Mouse (Mus musculus): ENCODE results near the gene Klhl29. TPM values are rescaled to one million over a fixed set of nuclear protein-coding genes. Genes with fewer than 3 reads are reported as not detected.

Gene Klhl29
- polyA plus RNA-seq, 1 experiment from 2014 or later, result 2.9 TPM

DNA sequence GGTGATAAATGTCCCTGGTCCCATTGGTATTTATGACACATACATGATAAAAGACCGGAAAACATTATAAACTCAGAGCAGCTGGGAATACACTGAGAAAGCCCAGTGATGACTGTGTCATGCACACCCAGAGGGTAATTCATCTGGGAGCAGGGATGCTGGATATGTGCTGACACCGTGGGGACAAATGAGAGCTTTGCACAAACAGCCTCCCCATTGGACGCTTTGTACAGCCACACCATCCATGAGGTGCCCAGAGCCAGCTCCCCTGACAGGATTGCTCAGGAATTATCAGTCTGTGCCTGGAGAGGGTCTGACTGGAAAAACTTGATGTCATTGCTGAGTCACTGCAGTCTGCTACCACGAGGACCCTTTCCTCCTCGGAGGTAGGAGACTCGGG, 266.9 kb downstream of the Klhl29 start:
- no peak overlapping the region for H3K4me3 ChIP-seq (ENCODE audit: low read depth, low read length)
- ATAC-seq (ENCODE audit: insufficient number of reproducible peaks, low FRiP score, low TSS enrichment, low read depth), result no peak
- 71% methylated on average over 6 of the region's 6 CpGs for WGBS
- no peak overlapping the region for H3K27ac ChIP-seq (replicated peaks; ENCODE audit: low read depth, low read length)
- H3K27me3 ChIP-seq (ENCODE audit: control insufficient read depth, insufficient read depth, low read length), result no peaks in the 10 kb centered on the region
- peaks cover 4% of the 10 kb centered on the region; the same call in 1 of the 2 replicates for H3K4me1 ChIP-seq (ENCODE audit: control insufficient read depth, insufficient read depth, low read length)
- no peaks in the 10 kb centered on the region for H3K36me3 ChIP-seq (ENCODE audit: control insufficient read depth, insufficient read depth, low read length)
- no peak overlapping the region for H3K9ac ChIP-seq (ENCODE audit: low read length)
- no peak overlapping the region for H3K4me2 ChIP-seq (ENCODE audit: low read depth, severe bottlenecking)
- no peaks in the 10 kb centered on the region for H3K9me3 ChIP-seq (ENCODE audit: control insufficient read depth, low read length)
- no peak for DNase-seq (ENCODE audit: low spot score)

GRCm38 (mm10) chr12:5107795-5108194, 267.7 kb downstream of the Klhl29 start:
- peaks cover 4% of the 10 kb centered on the region; the same call in 1 of the 2 replicates for H3K4me1 ChIP-seq (ENCODE audit: control insufficient read depth, insufficient read depth, low read length)
- no peak overlapping the region for H3K4me2 ChIP-seq (ENCODE audit: low read depth, severe bottlenecking)
- ATAC-seq (ENCODE audit: insufficient number of reproducible peaks, low FRiP score, low TSS enrichment, low read depth), result no peak
- no peaks in the 10 kb centered on the region for H3K27me3 ChIP-seq (ENCODE audit: control insufficient read depth, insufficient read depth, low read length)
- no peak overlapping the region for H3K4me3 ChIP-seq (ENCODE audit: low read depth, low read length)
- 75% methylated on average over 2 of the region's 2 CpGs for WGBS
- no peak for DNase-seq (ENCODE audit: low spot score)
- no peak overlapping the region for H3K27ac ChIP-seq (replicated peaks; ENCODE audit: low read depth, low read length)
- H3K36me3 ChIP-seq (ENCODE audit: control insufficient read depth, insufficient read depth, low read length), result no peaks in the 10 kb centered on the region
- H3K9ac ChIP-seq (ENCODE audit: low read length), result no peak overlapping the region
- H3K9me3 ChIP-seq (ENCODE audit: control insufficient read depth, low read length), result no peaks in the 10 kb centered on the region

- WGBS, result 87% methylated on average over 9 of the region's 9 CpGs
- Histone ChIP-seq H3K4me3 (ENCODE audit: low read depth, low read length) (no peak overlapping the region), H3K27ac (replicated peaks; ENCODE audit: low read depth, low read length) (no peak overlapping the region), H3K9me3 (ENCODE audit: control insufficient read depth, low read length) (no peaks in the 10 kb centered on the region), H3K4me1 (ENCODE audit: control insufficient read depth, insufficient read depth, low read length) (peaks cover 4% of the 10 kb centered on the region; the same call in 1 of the 2 replicates), H3K9ac (ENCODE audit: low read length) (no peak overlapping the region), H3K36me3 (ENCODE audit: control insufficient read depth, insufficient read depth, low read length) (no peaks in the 10 kb centered on the region), H3K27me3 (ENCODE audit: control insufficient read depth, insufficient read depth, low read length) (no peaks in the 10 kb centered on the region), H3K4me2 (ENCODE audit: low read depth, severe bottlenecking) (no peak overlapping the region)
- ATAC-seq (ENCODE audit: insufficient number of reproducible peaks, low FRiP score, low TSS enrichment, low read depth) (no peak), DNase-seq (ENCODE audit: low spot score) (no peak)
These were observed 270.9 kb downstream of the Klhl29 start for GRCm38 (mm10) chr12:5104422-5105052.

DNA sequence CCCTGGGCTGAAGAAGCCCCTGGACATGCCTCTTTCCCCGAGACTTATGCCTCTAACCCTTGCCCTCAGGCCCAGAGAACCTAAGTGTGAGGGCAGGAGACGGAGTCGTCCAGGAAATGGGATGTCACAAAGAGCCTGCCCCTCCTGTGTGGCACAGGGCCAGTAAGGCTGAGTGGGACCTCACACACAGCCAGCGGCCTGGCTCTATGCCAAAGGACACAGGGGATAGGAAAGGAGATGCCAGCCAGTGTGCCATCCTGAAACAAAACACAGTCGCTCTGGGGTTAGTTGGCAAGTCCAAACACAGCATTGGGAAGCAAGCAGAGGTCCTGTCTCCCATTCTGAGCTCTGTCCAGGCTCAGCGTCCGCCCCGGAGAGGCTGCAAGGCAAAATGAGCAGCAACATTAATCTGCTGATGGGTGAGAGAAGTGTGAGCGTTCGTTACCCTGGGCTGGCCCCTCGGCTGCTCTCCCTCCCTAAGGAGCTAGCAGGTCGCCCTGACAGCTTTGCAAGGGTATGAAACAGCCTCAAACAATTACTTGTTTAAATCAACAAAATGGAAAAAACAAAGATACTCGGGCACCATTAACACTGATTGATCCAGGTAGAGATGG, 274.0 kb downstream of the Klhl29 start:
- no peaks in the 10 kb centered on the region for H3K9me3 ChIP-seq (ENCODE audit: control insufficient read depth, low read length)
- ATAC-seq (ENCODE audit: insufficient number of reproducible peaks, low FRiP score, low TSS enrichment, low read depth), result no peak
- WGBS, result 83% methylated on average over 13 of the region's 13 CpGs

DNA sequence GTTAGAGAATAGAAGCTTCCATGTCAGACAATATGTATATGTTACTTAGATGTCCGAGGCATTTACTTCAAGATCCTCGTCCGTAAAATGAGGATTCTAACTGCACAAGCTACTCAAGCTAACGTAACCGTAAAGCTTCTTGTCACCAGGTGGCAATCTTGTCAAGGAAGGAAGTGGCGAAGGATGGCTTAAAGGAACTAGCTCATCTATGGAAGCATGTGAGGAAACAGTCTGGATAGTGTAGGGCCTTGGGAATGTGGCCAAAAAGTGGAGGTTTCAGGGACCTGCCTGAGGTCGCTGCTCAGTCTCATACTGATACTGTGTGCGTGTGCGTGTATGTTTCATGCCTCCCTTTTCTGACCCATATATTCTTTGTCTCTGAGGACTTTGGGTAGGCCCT, 275.9 kb downstream of the Klhl29 start:
- H3K4me1 ChIP-seq (ENCODE audit: control insufficient read depth, insufficient read depth, low read length), result no peaks in the 10 kb centered on the region
- no peak for DNase-seq (ENCODE audit: low spot score)
- no peaks in the 10 kb centered on the region for H3K27me3 ChIP-seq (ENCODE audit: control insufficient read depth, insufficient read depth, low read length)
- H3K9ac ChIP-seq (ENCODE audit: low read length), result no peak overlapping the region
- no peak overlapping the region for H3K4me3 ChIP-seq (ENCODE audit: low read depth, low read length)
- no peaks in the 10 kb centered on the region for H3K9me3 ChIP-seq (ENCODE audit: control insufficient read depth, low read length)
- H3K4me2 ChIP-seq (ENCODE audit: low read depth, severe bottlenecking), result no peak overlapping the region
- H3K27ac ChIP-seq (replicated peaks; ENCODE audit: low read depth, low read length), result no peak overlapping the region
- ATAC-seq (ENCODE audit: insufficient number of reproducible peaks, low FRiP score, low TSS enrichment, low read depth), result no peak
- H3K36me3 ChIP-seq (ENCODE audit: control insufficient read depth, insufficient read depth, low read length), result no peaks in the 10 kb centered on the region
- WGBS, result 91% methylated on average over 9 of the region's 9 CpGs

More for the DNA sequence above, 274.0 kb downstream of the Klhl29 start:
- Histone ChIP-seq H3K36me3 (ENCODE audit: control insufficient read depth, insufficient read depth, low read length) (no peaks in the 10 kb centered on the region), H3K9ac (ENCODE audit: low read length) (no peak overlapping the region), H3K27me3 (ENCODE audit: control insufficient read depth, insufficient read depth, low read length) (no peaks in the 10 kb centered on the region), H3K27ac (replicated peaks; ENCODE audit: low read depth, low read length) (no peak overlapping the region), H3K4me1 (ENCODE audit: control insufficient read depth, insufficient read depth, low read length) (no peaks in the 10 kb centered on the region), H3K4me3 (ENCODE audit: low read depth, low read length) (no peak overlapping the region), H3K4me2 (ENCODE audit: low read depth, severe bottlenecking) (no peak overlapping the region)
- DNase-seq (ENCODE audit: low spot score), result no peak

DNA sequence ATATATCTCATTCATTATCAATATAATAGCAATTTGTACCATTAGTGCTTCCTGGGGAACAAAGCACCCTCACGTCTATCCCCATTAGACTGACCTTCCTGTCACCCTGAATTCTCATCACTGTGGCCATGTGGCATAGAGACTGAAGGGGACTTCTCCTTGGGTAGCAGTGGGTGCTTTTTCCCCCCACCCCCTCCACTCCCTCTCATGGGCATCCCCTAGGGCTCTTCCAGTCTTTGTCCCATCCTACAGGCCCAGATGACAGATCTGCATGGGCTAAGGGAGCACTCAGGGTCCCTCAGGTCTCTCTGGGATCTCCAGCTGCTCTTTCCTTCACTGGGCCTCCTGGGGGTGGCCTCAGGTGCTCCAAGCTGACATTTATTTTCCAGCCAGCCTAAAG, 286.8 kb downstream of the Klhl29 start:
- no peak overlapping the region for H3K4me3 ChIP-seq (ENCODE audit: low read depth, low read length)
- no peak overlapping the region for H3K9ac ChIP-seq (ENCODE audit: low read length)
- WGBS, result 55% methylated on average over 1 of the region's 1 CpGs
- no peaks in the 10 kb centered on the region; the same call in 1 of the 2 replicates for H3K36me3 ChIP-seq (ENCODE audit: control insufficient read depth, insufficient read depth, low read length)
- H3K4me2 ChIP-seq (ENCODE audit: low read depth, severe bottlenecking), result no peak overlapping the region
- no peaks in the 10 kb centered on the region for H3K27me3 ChIP-seq (ENCODE audit: control insufficient read depth, insufficient read depth, low read length)
- no peaks in the 10 kb centered on the region for H3K9me3 ChIP-seq (ENCODE audit: control insufficient read depth, low read length)
- H3K4me1 ChIP-seq (ENCODE audit: control insufficient read depth, insufficient read depth, low read length), result no peaks in the 10 kb centered on the region
- no peak overlapping the region for H3K27ac ChIP-seq (replicated peaks; ENCODE audit: low read depth, low read length)
- no peak for ATAC-seq (ENCODE audit: insufficient number of reproducible peaks, low FRiP score, low TSS enrichment, low read depth)
- DNase-seq (ENCODE audit: low spot score), result no peak

GRCm38 (mm10) chr12:5087787-5088519, 287.5 kb downstream of the Klhl29 start:
- DNase-seq (ENCODE audit: low spot score), result no peak
- ATAC-seq (ENCODE audit: insufficient number of reproducible peaks, low FRiP score, low TSS enrichment, low read depth), result no peak
- Histone ChIP-seq H3K4me2 (ENCODE audit: low read depth, severe bottlenecking) (no peak overlapping the region), H3K9ac (ENCODE audit: low read length) (no peak overlapping the region), H3K9me3 (ENCODE audit: control insufficient read depth, low read length) (no peaks in the 10 kb centered on the region), H3K4me3 (ENCODE audit: low read depth, low read length) (no peak overlapping the region), H3K27ac (replicated peaks; ENCODE audit: low read depth, low read length) (no peak overlapping the region), H3K4me1 (ENCODE audit: control insufficient read depth, insufficient read depth, low read length) (no peaks in the 10 kb centered on the region), H3K36me3 (ENCODE audit: control insufficient read depth, insufficient read depth, low read length) (no peaks in the 10 kb centered on the region; the same call in 1 of the 2 replicates), H3K27me3 (ENCODE audit: control insufficient read depth, insufficient read depth, low read length) (no peaks in the 10 kb centered on the region)
- 71% methylated on average over 10 of the region's 10 CpGs for WGBS

GRCm38 (mm10) chr12:5084714-5085113, 290.8 kb downstream of the Klhl29 start:
- WGBS, result 91% methylated on average over 5 of the region's 5 CpGs

More at GRCm38 (mm10) chr12:5084714-5085113, 290.8 kb downstream of the Klhl29 start:
- Histone ChIP-seq H3K9me3 (ENCODE audit: control insufficient read depth, low read length) (no peaks in the 10 kb centered on the region), H3K27me3 (ENCODE audit: control insufficient read depth, insufficient read depth, low read length) (no peaks in the 10 kb centered on the region), H3K27ac (replicated peaks; ENCODE audit: low read depth, low read length) (no peak overlapping the region), H3K4me2 (ENCODE audit: low read depth, severe bottlenecking) (no peak overlapping the region), H3K4me1 (ENCODE audit: control insufficient read depth, insufficient read depth, low read length) (no peaks in the 10 kb centered on the region), H3K36me3 (ENCODE audit: control insufficient read depth, insufficient read depth, low read length) (no peaks in the 10 kb centered on the region; the same call in 1 of the 2 replicates), H3K4me3 (ENCODE audit: low read depth, low read length) (no peak overlapping the region), H3K9ac (ENCODE audit: low read length) (no peak overlapping the region)
- no peak for ATAC-seq (ENCODE audit: insufficient number of reproducible peaks, low FRiP score, low TSS enrichment, low read depth)
- no peak for DNase-seq (ENCODE audit: low spot score)

Measured in limb, embryonic 11.5 days (tissue).